Mouse (Mus musculus): Measurements from ENCODE around the gene BC049715. TPM values are rescaled to one million over a fixed set of nuclear protein-coding genes. Genes with fewer than 3 reads are reported as not detected.

BC049715 gene
- polyA plus RNA-seq, 1 experiment from 2014 or later, result 2.1 TPM

DNA sequence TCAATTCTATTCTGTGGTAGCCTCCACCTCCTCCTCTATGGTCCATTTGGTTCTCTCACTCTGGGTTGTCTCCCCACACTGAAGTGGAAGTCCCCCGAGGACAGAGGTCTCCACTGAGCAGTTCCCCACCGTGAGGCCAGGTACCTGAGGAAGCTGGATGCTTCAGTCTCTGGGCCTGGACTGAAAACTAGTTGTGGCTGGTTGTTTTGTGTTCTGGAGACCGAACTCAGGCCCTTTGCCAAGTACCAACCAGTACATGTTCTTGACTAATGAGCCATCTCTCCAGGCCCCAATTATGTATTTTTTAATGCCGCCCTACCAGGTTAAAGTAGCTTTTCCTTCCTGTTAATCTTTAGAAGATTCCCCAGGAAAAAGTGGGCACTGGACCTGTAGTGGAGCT is 24.9 kb downstream of the BC049715 start:
- 0 out of 2 replicates have a peak, but pooled peaks cover 3% of the 10 kb centered on the region for H3K36me3 ChIP-seq (ENCODE audit: control insufficient read depth, insufficient read depth, low read length)
- ATAC-seq (replicated peaks; ENCODE audit: insufficient number of reproducible peaks, low FRiP score, low TSS enrichment), result no peak
- no peak overlapping the region; the same call in 1 of the 2 replicates for H3K27ac ChIP-seq (ENCODE audit: low read depth, low read length)
- peaks cover 21% of the 10 kb centered on the region for H3K4me1 ChIP-seq (ENCODE audit: control insufficient read depth, insufficient read depth, low read length)
- 86% methylated on average over 4 of the region's 4 CpGs for WGBS (ENCODE audit: insufficient replicate concordance)
- no peaks in the 10 kb centered on the region for H3K9me3 ChIP-seq (replicated peaks; ENCODE audit: control insufficient read depth, low read length)
- no peak overlapping the region for H3K9ac ChIP-seq (ENCODE audit: low read depth, low read length)
- no peak overlapping the region for H3K4me2 ChIP-seq
- no peak overlapping the region for H3K4me3 ChIP-seq (ENCODE audit: low read depth, low read length)
- no peaks in the 10 kb centered on the region for H3K27me3 ChIP-seq (ENCODE audit: control insufficient read depth, insufficient read depth, low read length)

DNA sequence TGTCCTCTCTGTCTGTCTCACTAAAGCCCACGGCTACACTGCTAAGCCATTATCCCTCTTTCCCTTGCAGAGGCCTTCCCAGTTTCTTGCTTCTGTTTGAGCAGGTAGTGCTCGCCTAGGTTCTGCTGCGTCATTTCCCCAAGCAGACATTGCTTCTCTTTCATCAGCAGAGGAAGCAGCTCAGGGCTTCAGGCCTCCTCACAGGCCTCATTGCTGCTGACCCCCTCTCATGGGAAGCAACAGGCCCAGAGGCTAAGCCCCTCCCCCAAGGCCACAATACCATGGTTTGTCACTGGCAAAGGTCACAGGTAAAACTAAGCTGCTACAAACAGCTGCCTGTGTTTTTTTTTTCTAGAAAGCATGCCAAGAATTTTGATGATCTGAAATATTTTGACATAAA is 25.3 kb downstream of the BC049715 start:
- Histone ChIP-seq H3K9me3 (replicated peaks; ENCODE audit: control insufficient read depth, low read length) (no peaks in the 10 kb centered on the region), H3K9ac (ENCODE audit: low read depth, low read length) (no peak overlapping the region), H3K36me3 (ENCODE audit: control insufficient read depth, insufficient read depth, low read length) (0 out of 2 replicates have a peak, but pooled peaks cover 3% of the 10 kb centered on the region), H3K27me3 (ENCODE audit: control insufficient read depth, insufficient read depth, low read length) (no peaks in the 10 kb centered on the region), H3K4me1 (ENCODE audit: control insufficient read depth, insufficient read depth, low read length) (peaks cover 25% of the 10 kb centered on the region), H3K4me2 (peak overlapping the region; percentile 2), H3K4me3 (ENCODE audit: low read depth, low read length) (no peak overlapping the region), H3K27ac (ENCODE audit: low read depth, low read length) (no peak overlapping the region; the same call in 1 of the 2 replicates)
- ATAC-seq (replicated peaks; ENCODE audit: insufficient number of reproducible peaks, low FRiP score, low TSS enrichment), result no peak
- WGBS (ENCODE audit: insufficient replicate concordance), result 44% methylated on average over 3 of the region's 3 CpGs

DNA sequence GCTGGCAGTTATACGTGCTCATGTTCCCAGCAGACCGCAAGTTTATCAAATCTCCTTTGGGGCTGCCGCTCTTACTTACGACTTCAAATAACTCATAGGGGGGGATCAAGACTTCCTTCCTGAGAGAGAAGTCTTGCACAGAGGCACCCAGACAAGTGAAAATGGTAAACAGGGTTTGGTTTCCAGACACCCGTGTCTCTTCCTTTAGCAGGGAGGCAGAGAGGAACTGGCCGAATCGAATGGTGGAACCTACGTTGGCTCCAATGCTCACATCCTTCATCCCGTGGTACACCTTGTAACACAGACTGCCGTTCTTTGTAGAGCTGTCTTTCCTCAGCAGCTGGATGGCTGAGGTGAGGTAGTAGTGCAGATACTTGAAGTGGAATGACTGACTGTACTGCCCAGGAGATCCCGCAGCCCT is 26.9 kb downstream of the BC049715 start:
- Histone ChIP-seq H3K4me2 (peak overlapping the region; percentile 57), H3K27me3 (ENCODE audit: control insufficient read depth, insufficient read depth, low read length) (no peaks in the 10 kb centered on the region), H3K9me3 (replicated peaks; ENCODE audit: control insufficient read depth, low read length) (no peaks in the 10 kb centered on the region), H3K4me1 (ENCODE audit: control insufficient read depth, insufficient read depth, low read length) (peaks cover 38% of the 10 kb centered on the region), H3K36me3 (ENCODE audit: control insufficient read depth, insufficient read depth, low read length) (no peaks in the 10 kb centered on the region), H3K27ac (ENCODE audit: low read depth, low read length) (no peak overlapping the region), H3K9ac (ENCODE audit: low read depth, low read length) (no peak overlapping the region), H3K4me3 (ENCODE audit: low read depth, low read length) (no peak overlapping the region)
- ATAC-seq (replicated peaks; ENCODE audit: insufficient number of reproducible peaks, low FRiP score, low TSS enrichment), result no peak
- 77% methylated on average over 11 of the region's 11 CpGs for WGBS (ENCODE audit: insufficient replicate concordance)

DNA sequence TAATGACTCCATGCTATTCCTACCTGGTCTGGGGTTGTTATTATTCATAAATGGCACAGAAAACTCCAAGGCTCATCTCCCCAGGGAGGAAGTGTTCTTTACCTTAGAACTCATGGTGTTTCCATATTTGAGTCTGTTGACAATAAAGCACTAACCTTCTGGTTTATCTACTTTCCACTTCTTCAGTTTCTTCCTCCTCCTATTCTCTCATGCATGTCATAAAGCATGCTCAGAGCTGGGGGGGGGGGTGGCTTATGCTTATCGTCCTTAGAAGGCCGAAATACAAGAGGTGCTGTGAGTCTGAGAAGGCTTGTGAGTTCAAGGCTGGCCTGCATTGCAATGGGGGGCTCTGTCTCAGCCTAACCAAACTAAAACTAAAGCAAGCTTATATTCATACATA is 27.8 kb downstream of the BC049715 start:
- Histone ChIP-seq H3K9ac (ENCODE audit: low read depth, low read length) (no peak overlapping the region; the same call in 1 of the 2 replicates), H3K4me1 (ENCODE audit: control insufficient read depth, insufficient read depth, low read length) (peaks cover 44% of the 10 kb centered on the region), H3K36me3 (ENCODE audit: control insufficient read depth, insufficient read depth, low read length) (no peaks in the 10 kb centered on the region), H3K27ac (ENCODE audit: low read depth, low read length) (no peak overlapping the region), H3K4me3 (ENCODE audit: low read depth, low read length) (peak overlapping the region; percentile 38), H3K9me3 (replicated peaks; ENCODE audit: control insufficient read depth, low read length) (no peaks in the 10 kb centered on the region), H3K27me3 (ENCODE audit: control insufficient read depth, insufficient read depth, low read length) (no peaks in the 10 kb centered on the region), H3K4me2 (peak overlapping the region; percentile 57)
- ATAC-seq (replicated peaks; ENCODE audit: insufficient number of reproducible peaks, low FRiP score, low TSS enrichment), result no peak
- 61% methylated on average over 2 of the region's 2 CpGs for WGBS (ENCODE audit: insufficient replicate concordance)

DNA sequence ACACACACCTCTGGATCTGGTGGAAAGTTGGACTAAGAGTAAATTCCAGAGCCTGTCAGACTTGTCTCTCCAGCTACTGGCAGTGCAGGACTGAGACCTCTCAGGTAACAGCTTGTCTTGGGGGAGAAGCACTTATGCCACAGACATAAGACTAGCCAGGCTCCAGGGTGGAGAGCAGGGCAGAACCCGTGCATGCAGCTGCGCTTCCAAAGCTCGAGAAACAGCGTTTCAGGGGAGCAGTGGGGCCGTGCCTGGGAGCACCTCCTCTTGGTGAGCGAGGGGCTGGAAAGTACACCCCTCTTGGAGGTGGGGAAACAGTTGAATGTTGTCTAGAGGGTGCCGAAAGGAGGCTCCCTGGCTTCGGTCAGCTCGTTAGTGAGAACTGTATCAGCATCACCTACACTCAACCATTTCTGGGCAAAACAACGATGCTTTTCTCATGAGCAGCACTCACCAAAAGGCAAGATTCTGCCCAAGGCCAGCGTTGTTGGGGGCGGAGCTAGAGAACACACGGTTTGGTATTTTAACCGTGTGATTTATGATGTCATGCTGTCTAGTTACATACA is 28.7 kb downstream of the BC049715 start:
- 26% methylated on average over 14 of the region's 14 CpGs for WGBS (ENCODE audit: insufficient replicate concordance)
- ATAC-seq (replicated peaks; ENCODE audit: insufficient number of reproducible peaks, low FRiP score, low TSS enrichment), result peak; percentile 16

DNA sequence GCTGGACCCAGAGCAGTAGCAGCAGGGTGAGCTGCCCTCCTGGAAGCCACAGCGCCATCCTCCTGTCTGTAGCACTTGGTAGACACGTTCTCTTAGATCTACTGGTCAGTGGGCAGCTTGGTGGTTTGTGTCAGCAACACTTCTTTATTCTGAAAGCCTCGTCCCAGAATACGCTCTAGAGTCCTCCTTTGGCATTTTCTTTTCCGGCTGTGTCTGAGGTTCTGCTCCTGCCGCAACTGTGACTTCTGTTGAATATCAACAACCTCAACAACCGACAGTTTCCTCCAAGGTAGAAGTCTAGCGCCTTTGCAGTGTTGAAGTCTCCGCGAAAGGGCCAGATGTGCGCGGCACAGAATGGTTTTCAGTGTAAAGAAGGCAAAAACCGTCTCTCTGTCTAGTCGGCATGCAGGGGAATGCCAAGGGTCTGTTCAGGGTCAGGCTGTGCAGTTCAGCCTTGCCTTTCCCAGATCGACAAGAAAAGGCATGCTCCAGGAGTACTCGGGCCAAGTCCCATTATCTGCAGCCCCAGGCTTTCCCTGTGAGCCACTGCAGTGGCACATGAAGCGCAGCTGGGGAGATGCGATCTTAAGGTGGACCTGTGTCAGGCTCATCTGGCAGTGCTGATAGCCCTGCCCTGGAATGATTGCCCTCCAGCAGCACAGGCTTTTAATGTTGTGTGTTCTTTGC is 29.9 kb downstream of the BC049715 start, which contains the start of gene Art4:
Gene Art4, minus strand, starts transcription at position 548 of the 687 bp plus-strand sequence.
- peak within 1 kb of the TSS; percentile 75 for H3K9ac ChIP-seq (ENCODE audit: low read depth, low read length)
- H3K27ac ChIP-seq (ENCODE audit: low read depth, low read length), result peak within 1 kb of the TSS; percentile 97
- H3K27me3 ChIP-seq (ENCODE audit: control insufficient read depth, insufficient read depth, low read length), result no peaks in the 10 kb centered on the region
- H3K4me2 ChIP-seq, result peak within 1 kb of the TSS; percentile 57
- peaks cover 48% of the 10 kb centered on the region for H3K4me1 ChIP-seq (ENCODE audit: control insufficient read depth, insufficient read depth, low read length)
- peak; percentile 87 for ATAC-seq (replicated peaks; ENCODE audit: insufficient number of reproducible peaks, low FRiP score, low TSS enrichment)
- peak within 1 kb of the TSS; percentile 38 for H3K4me3 ChIP-seq (ENCODE audit: low read depth, low read length)
- H3K9me3 ChIP-seq (replicated peaks; ENCODE audit: control insufficient read depth, low read length), result no peaks in the 10 kb centered on the region
- no peaks in the 10 kb centered on the region for H3K36me3 ChIP-seq (ENCODE audit: control insufficient read depth, insufficient read depth, low read length)
- 18% methylated on average over 18 of the region's 18 CpGs for WGBS (ENCODE audit: insufficient replicate concordance)

More for the DNA sequence above, 28.7 kb downstream of the BC049715 start:
- H3K27me3 ChIP-seq (ENCODE audit: control insufficient read depth, insufficient read depth, low read length), result no peaks in the 10 kb centered on the region
- H3K36me3 ChIP-seq (ENCODE audit: control insufficient read depth, insufficient read depth, low read length), result no peaks in the 10 kb centered on the region
- peak overlapping the region; percentile 38 for H3K4me3 ChIP-seq (ENCODE audit: low read depth, low read length)
- H3K9ac ChIP-seq (ENCODE audit: low read depth, low read length), result peak overlapping the region; percentile 58
- peaks cover 48% of the 10 kb centered on the region for H3K4me1 ChIP-seq (ENCODE audit: control insufficient read depth, insufficient read depth, low read length)
- no peaks in the 10 kb centered on the region for H3K9me3 ChIP-seq (replicated peaks; ENCODE audit: control insufficient read depth, low read length)
- H3K27ac ChIP-seq (ENCODE audit: low read depth, low read length), result peak overlapping the region; percentile 77
- H3K4me2 ChIP-seq, result peak overlapping the region; percentile 57

DNA sequence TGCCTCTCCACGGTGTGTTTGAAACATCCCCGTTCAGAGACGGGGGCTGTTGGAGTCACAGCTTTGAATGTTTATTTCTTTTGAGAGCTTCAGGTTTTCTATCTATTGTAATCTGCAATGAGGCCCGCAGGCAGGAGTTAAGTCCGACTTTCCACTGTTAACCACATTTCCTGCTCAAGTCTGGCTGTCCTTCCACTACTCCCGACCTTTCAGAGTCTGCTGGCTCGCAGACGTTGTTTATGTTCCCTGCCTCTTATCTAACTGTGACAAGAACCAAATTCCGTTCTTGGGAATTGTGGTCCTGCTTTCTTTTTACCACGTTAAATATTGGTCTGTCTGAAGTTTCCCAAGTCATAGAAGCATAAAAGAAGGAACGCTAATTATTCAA is 30.4 kb downstream of the BC049715 start:
- Histone ChIP-seq H3K36me3 (ENCODE audit: control insufficient read depth, insufficient read depth, low read length) (no peaks in the 10 kb centered on the region), H3K27me3 (ENCODE audit: control insufficient read depth, insufficient read depth, low read length) (no peaks in the 10 kb centered on the region), H3K27ac (ENCODE audit: low read depth, low read length) (peak overlapping the region; percentile 97), H3K4me2 (peak overlapping the region; percentile 57), H3K4me3 (ENCODE audit: low read depth, low read length) (peak overlapping the region; percentile 38), H3K9ac (ENCODE audit: low read depth, low read length) (peak overlapping the region; percentile 75), H3K4me1 (ENCODE audit: control insufficient read depth, insufficient read depth, low read length) (peaks cover 42% of the 10 kb centered on the region), H3K9me3 (replicated peaks; ENCODE audit: control insufficient read depth, low read length) (no peaks in the 10 kb centered on the region)
- ATAC-seq (replicated peaks; ENCODE audit: insufficient number of reproducible peaks, low FRiP score, low TSS enrichment), result peak; percentile 60
- 6% methylated on average over 11 of the region's 11 CpGs for WGBS (ENCODE audit: insufficient replicate concordance)

DNA sequence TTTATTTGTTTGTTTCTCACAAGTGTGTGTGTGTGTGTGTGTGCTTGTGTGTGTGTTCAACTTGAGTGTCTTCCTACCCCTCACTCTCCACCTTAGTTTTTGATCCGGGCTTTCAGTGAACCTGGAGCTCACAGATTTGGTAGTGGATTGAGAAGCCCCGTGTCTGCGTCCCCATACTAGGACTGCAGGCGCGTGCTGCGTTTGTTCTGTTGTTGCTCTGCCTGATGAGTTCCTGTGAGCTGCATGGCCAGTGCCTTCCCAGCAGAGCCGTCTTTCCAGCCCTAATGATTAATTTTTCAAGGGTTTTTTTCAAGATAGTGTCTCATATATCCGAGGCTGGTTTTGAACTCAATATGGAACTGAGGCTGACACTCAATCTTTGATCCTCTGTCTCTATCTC is 31.0 kb downstream of the BC049715 start:
- 38% methylated on average over 8 of the region's 8 CpGs for WGBS (ENCODE audit: insufficient replicate concordance)
- peak overlapping the region; percentile 97 for H3K27ac ChIP-seq (ENCODE audit: low read depth, low read length)
- H3K9me3 ChIP-seq (replicated peaks; ENCODE audit: control insufficient read depth, low read length), result no peaks in the 10 kb centered on the region
- no peak for ATAC-seq (replicated peaks; ENCODE audit: insufficient number of reproducible peaks, low FRiP score, low TSS enrichment)
- peaks cover 41% of the 10 kb centered on the region for H3K4me1 ChIP-seq (ENCODE audit: control insufficient read depth, insufficient read depth, low read length)
- H3K9ac ChIP-seq (ENCODE audit: low read depth, low read length), result no peak overlapping the region
- no peaks in the 10 kb centered on the region for H3K36me3 ChIP-seq (ENCODE audit: control insufficient read depth, insufficient read depth, low read length)
- peak overlapping the region; percentile 57 for H3K4me2 ChIP-seq
- peak overlapping the region; percentile 38; the same call in 1 of the 2 replicates for H3K4me3 ChIP-seq (ENCODE audit: low read depth, low read length)
- H3K27me3 ChIP-seq (ENCODE audit: control insufficient read depth, insufficient read depth, low read length), result no peaks in the 10 kb centered on the region
